Mouse (Mus musculus) erythroblast, embryonic 14.5 days (primary cell): ENCODE measurements around the gene Mapk9.

Experiments used
- GATA1 ChIP-seq: IDR thresholded peaks from 2 replicates; pipeline ENCODE4 v1.6.1; 2012; ENCODE audit warnings: low read length, inconsistent platforms, mixed read lengths
- TAL1 ChIP-seq: IDR thresholded peaks from 3 replicates; pipeline ENCODE4 v1.6.1; 2012; ENCODE audit warnings: low read length, inconsistent platforms, mixed read lengths

- no peak for TF ChIP-seq TAL1
- TF ChIP-seq GATA1, result no peak
These were observed 11.1 kb upstream of the Mapk9 start for GRCm38 (mm10) chr11:49835257-49835956.
